Mouse (Mus musculus) kidney, postnatal 0 days (tissue): ENCODE data around the gene Dmtf1. TPM values are rescaled to one million over a fixed set of nuclear protein-coding genes. Genes with fewer than 3 reads are reported as not detected.

Experiments
- ATAC-seq: fragments of 200-750 bp; cut with Nextera tagmentation; replicated peaks from 2 replicates; pipeline ENCODE4 v1.8.0; 2017; ENCODE audit warnings: low read depth, moderate number of reproducible peaks, moderate TSS enrichment, moderate library complexity; ENCODE audit not compliant: low FRiP score
- DNase-seq: peaks from one replicate; pipeline ENCODE4 v3.0.0-alpha.2; 2016; ENCODE audit warnings: low spot score
- H3K27ac ChIP-seq: fragments of 300-500 bp; sonication (generic); 2 replicates; pipeline ENCODE4 v1.5.1; 2014; ENCODE audit warnings: mild to moderate bottlenecking
- H3K27me3 ChIP-seq: fragments of 300-500 bp; sonication (generic); 2 replicates; pipeline ENCODE4 v1.6.1; 2014; ENCODE audit warnings: low read length, mixed read lengths; ENCODE audit not compliant: insufficient read depth
- H3K36me3 ChIP-seq: fragments of 300-500 bp; sonication (generic); 2 replicates; pipeline ENCODE4 v1.6.1; 2014; ENCODE audit warnings: low read length, mixed read lengths; ENCODE audit not compliant: insufficient read depth
- H3K4me1 ChIP-seq: fragments of 300-500 bp; sonication (generic); replicated peaks from 2 replicates; pipeline ENCODE4 v1.6.1; 2014; ENCODE audit warnings: antibody characterized with exemption, low read length, mixed read lengths; ENCODE audit not compliant: insufficient read depth
- H3K4me2 ChIP-seq: fragments of 300-500 bp; sonication (generic); 2 replicates; pipeline ENCODE4 v1.6.1; 2014; ENCODE audit warnings: mild to moderate bottlenecking, low read length, moderate library complexity, mixed read lengths
- H3K4me3 ChIP-seq: fragments of 300-500 bp; sonication (generic); replicated peaks from 2 replicates; pipeline ENCODE4 v1.5.1; 2014; ENCODE audit warnings: low read depth, low read length
- H3K9ac ChIP-seq: fragments of 300-500 bp; sonication (generic); 2 replicates; pipeline ENCODE4 v1.6.1; 2014; ENCODE audit warnings: low read depth, low read length
- H3K9me3 ChIP-seq: fragments of 300-500 bp; sonication (generic); replicated peaks from 2 replicates; pipeline ENCODE4 v1.6.1; 2016; ENCODE audit warnings: low read length, inconsistent platforms, mixed read lengths
- CTCF ChIP-seq: IDR thresholded peaks from 2 replicates; pipeline ENCODE4 v1.5.1; 2016; ENCODE audit warnings: antibody characterized with exemption, low read depth, mild to moderate bottlenecking, moderate library complexity
- WGBS: fragments of 180-500 bp; shearing (Covaris S2); extraction: QIAGEN DNeasy Blood & Tissue Kit; methylation state at CpG from one replicate; pipeline ENCODE4 v1.1.7; 2014; 5-methylcytosine and 5-hydroxymethylcytosine counted together
- polyA plus RNA-seq: library from polyadenylated mRNA; unstranded; fragments of >200 nt; fragmentation: Nextera tagmentation; extraction: Ambion mirVana; gene quantifications from 2 replicates; pipeline ENCODE4 v1.2.1, GENCODE M21; 2015

Gene Dmtf1
- polyA plus RNA-seq, 1 experiment from 2014 or later: 25.1 TPM

- H3K4me2 ChIP-seq: no peak overlapping the region
- H3K4me3 ChIP-seq: no peak overlapping the region
- no peak for TF ChIP-seq CTCF
- ATAC-seq (no peak), DNase-seq (no peak)
- H3K9me3 ChIP-seq: no peaks in the 10 kb centered on the region
- H3K9ac ChIP-seq: no peak overlapping the region
- H3K27me3 ChIP-seq: no peaks in the 10 kb centered on the region
- H3K4me1 ChIP-seq: no peaks in the 10 kb centered on the region
- 95% methylated on average over 3 of the region's 3 CpGs for WGBS
- no peaks in the 10 kb centered on the region for H3K36me3 ChIP-seq
- H3K27ac ChIP-seq: no peak overlapping the region
Observed at GRCm38 (mm10) chr5:9163411-9163810, 1.8 kb upstream of the Dmtf1 start.

DNA sequence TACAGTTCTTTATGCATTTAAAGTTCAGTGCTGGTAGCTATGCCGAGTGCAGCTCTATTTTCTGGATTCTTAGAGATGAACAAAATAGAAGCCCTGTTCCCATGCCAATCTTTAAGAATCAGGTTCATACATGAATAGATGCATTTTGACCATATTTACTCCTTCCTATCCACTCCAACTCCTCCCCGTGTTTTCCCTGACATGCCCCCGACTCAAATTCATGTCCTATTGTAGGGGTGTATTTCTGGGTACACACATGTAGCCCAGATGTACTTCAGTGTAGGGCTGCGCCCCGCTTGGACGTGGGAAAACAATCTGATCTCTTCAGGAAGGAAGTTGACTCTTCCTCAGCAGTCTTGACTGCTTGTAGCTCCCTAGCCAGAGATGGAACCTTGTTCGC lies 512 bp upstream of the Dmtf1 start:
- Histone ChIP-seq H3K27me3 (no peaks in the 10 kb centered on the region), H3K4me3 (peak overlapping the region; percentile 95), H3K9me3 (no peaks in the 10 kb centered on the region), H3K27ac (peak overlapping the region; percentile 100), H3K36me3 (no peaks in the 10 kb centered on the region), H3K4me1 (no peaks in the 10 kb centered on the region), H3K9ac (peak overlapping the region; percentile 100), H3K4me2 (peak overlapping the region; percentile 55)
- ATAC-seq (no peak), DNase-seq (no peak)
- 10% methylated on average over 7 of the region's 7 CpGs for WGBS
- TF ChIP-seq CTCF: no peak

DNA sequence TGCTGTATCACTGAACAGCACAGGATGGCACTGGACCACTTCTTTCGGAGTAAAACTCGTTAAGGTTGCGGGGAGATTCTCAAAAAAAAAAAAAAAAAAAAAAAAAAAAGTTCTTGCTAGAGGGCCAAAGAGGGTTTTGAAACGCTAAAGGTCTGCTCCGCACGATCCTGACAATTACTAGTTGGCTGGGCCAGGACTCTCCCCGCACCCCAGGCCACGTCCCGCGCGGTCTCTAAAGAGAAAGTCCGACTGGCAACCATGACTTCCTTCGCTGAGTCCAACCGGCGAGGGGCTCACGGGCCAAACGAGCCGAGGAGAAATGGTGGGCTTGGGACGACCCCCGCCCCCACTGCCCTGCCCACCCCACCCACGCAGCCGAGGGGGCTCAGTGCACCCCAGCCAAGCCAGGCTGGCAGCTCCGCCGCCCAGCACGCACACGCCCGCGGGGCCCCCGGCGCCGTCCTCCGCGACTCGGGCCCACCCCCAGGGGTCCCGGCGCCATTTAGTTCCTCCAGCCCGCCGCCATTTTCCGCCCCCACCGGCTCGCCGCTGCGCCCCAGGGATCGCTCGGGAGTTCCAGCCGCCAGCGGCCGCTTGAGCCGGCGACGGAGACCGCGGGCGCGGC lies 633 bp downstream of the Dmtf1 start:
- WGBS: under 1% methylated on average over 48 of the region's 55 CpGs
- Histone ChIP-seq H3K4me1 (no peaks in the 10 kb centered on the region; the same call in 1 of the 2 replicates), H3K4me2 (peak overlapping the region; percentile 50), H3K27ac (peak overlapping the region; percentile 100), H3K9ac (peak overlapping the region; percentile 100), H3K4me3 (peak overlapping the region; percentile 95), H3K36me3 (no peaks in the 10 kb centered on the region), H3K9me3 (no peaks in the 10 kb centered on the region), H3K27me3 (no peaks in the 10 kb centered on the region)
- ATAC-seq: peak; percentile 78
- no peak for TF ChIP-seq CTCF
- peak; percentile 47 for DNase-seq

- DNase-seq (no peak), ATAC-seq (no peak)
- H3K9me3 ChIP-seq: no peaks in the 10 kb centered on the region
- no peaks in the 10 kb centered on the region for H3K27me3 ChIP-seq
- H3K27ac ChIP-seq: no peak overlapping the region
- WGBS: 58% methylated on average over 1 of the region's 1 CpGs
- H3K36me3 ChIP-seq: no peaks in the 10 kb centered on the region
- no peak overlapping the region for H3K4me3 ChIP-seq
- no peak for TF ChIP-seq CTCF
- no peak overlapping the region for H3K4me2 ChIP-seq
- H3K9ac ChIP-seq: no peak overlapping the region
- no peaks in the 10 kb centered on the region; the same call in 1 of the 2 replicates for H3K4me1 ChIP-seq
Observed at GRCm38 (mm10) chr5:9157336-9157735, 4.2 kb downstream of the Dmtf1 start.

- no peaks in the 10 kb centered on the region for H3K27me3 ChIP-seq
- no peak overlapping the region for H3K4me2 ChIP-seq
- no peak overlapping the region for H3K9ac ChIP-seq
- H3K9me3 ChIP-seq: no peaks in the 10 kb centered on the region
- H3K4me1 ChIP-seq: no peaks in the 10 kb centered on the region; the same call in 1 of the 2 replicates
- ATAC-seq (no peak), DNase-seq (no peak)
- no peak overlapping the region for H3K4me3 ChIP-seq
- TF ChIP-seq CTCF: no peak
- no peak overlapping the region for H3K27ac ChIP-seq
- no peaks in the 10 kb centered on the region for H3K36me3 ChIP-seq
Observed at GRCm38 (mm10) chr5:9156746-9157145, 4.8 kb downstream of the Dmtf1 start.

DNA sequence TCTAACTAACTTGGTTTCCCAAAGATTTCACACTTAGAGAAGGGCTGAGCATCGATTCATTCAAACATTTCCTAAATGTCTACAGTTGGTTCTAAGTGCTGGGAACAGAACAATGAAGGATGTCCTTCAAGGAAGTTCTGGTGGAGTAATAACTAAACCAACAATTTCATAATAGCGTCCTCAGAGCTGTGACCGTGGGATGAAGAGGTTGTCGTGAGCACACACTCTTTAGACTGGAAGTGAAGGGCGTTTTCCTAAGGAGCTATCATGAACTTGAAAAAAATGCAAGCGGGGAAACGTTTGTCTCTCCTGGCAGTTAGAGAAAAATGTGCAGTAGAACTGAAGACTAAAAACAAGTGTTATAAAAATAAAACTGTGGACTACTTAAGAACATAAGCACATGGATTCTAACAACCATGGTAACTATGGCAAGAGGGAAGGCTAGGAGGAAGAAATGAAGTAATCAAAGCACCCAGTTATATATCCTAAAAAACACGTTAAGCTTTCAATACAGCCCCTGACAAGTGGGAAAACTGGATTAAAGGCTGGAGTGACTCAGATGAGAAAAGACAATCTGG lies 12.2 kb downstream of the Dmtf1 start:
- Histone ChIP-seq H3K9me3 (no peaks in the 10 kb centered on the region), H3K4me1 (no peaks in the 10 kb centered on the region), H3K27me3 (no peaks in the 10 kb centered on the region), H3K9ac (no peak overlapping the region), H3K4me3 (no peak overlapping the region), H3K36me3 (peaks cover 24% of the 10 kb centered on the region), H3K27ac (no peak overlapping the region), H3K4me2 (no peak overlapping the region)
- no peak for TF ChIP-seq CTCF
- WGBS: 87% methylated on average over 8 of the region's 8 CpGs
- no peak for DNase-seq
- ATAC-seq: no peak
